Mouse (Mus musculus) megakaryocyte-erythroid progenitor cell, adult 5 weeks (primary cell): ENCODE measurements around the gene Gm47283. TPM values are rescaled to one million over a fixed set of nuclear protein-coding genes. Genes with fewer than 3 reads are reported as not detected.

Source experiments
- polyA plus RNA-seq: library from polyadenylated mRNA; stranded (reverse); fragments of >175 nt; gene quantifications from 2 replicates; pipeline ENCODE4 v1.2.3, GENCODE M21; 2012

The Gm47283 gene
- not detected in 2 replicates for polyA plus RNA-seq

GRCm38 (mm10) chrY:90784438-90784837 is at the start of gene Gm47283:
Gene Gm47283 (plus strand): TSS chrY:90784738.

GRCm38 (mm10) chrY:90754721-90755120 is 29.8 kb upstream of the Gm47283 start, which contains the start of gene Gm21860:
Gene Gm21860 (minus strand): TSS chrY:90754821.

GRCm38 (mm10) chrY:90839077-90839476 is 54.5 kb downstream of the Gm47283 start, which contains the start of gene Gm21748:
Gene Gm21748 (minus strand): TSS chrY:90839177.

Other genes with a start within 250 kb of the Gm47283 start
- gene Gm21860, start 29.9 kb upstream of the Gm47283 start, polyA plus RNA-seq: not detected in 2 replicates
- not detected in 2 replicates for gene Gm21748, start 54.4 kb downstream of the Gm47283 start, polyA plus RNA-seq